Mouse (Mus musculus): ENCODE results near the gene Vmp1. TPM values are rescaled to one million over a fixed set of nuclear protein-coding genes. Genes with fewer than 3 reads are reported as not detected.

Vmp1 gene
- polyA plus RNA-seq, 1 experiment from 2014 or later = 85.4 TPM

DNA sequence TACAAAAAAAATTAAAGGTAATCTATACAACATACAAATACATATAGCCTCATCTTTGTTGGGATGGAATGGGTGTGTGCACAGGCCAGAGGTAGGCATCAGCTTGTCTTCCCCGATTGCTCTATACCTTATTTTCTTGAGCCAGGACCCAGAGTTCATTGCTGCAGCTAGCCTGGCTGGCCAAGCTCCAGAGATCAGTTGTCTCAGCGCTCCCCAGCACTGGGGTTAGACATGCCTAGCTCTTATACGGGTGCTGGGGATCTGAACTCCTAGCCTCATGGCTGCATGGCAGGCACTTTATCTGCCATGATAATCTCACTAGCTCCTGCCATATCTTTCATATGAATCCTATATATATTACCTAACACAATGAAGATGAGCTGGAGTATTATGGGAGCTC, 15.5 kb downstream of the Vmp1 start:
- Histone ChIP-seq H3K4me3 (no peak overlapping the region), H3K9me3 (no peaks in the 10 kb centered on the region), H3K4me2 (replicated peaks) (no peak overlapping the region), H3K27ac (no peak overlapping the region), H3K4me1 (no peaks in the 10 kb centered on the region), H3K36me3 (peaks cover 21% of the 10 kb centered on the region), H3K27me3 (no peaks in the 10 kb centered on the region), H3K9ac (no peak overlapping the region)
- 87% methylated on average over 3 of the region's 3 CpGs for WGBS
- no peak for ATAC-seq (ENCODE audit: low FRiP score, low read depth)

DNA sequence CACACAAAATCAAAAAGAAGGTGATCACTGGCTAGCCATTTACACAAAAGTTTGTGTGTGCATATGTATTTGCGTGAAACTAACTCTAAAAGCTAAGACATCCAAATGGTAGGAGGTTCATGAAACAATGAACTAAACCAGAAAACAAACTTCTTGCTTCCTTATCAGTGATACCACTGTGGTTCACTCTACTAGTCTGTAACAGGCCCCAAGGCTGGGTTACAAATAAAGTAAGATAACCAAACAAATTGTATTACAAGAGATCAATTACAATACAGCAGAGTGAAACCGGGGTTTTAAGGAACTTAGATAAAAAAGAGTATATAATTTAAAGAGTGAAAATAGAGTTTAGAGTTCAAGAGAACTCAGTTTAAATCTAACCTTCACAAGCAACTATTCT, 16.1 kb downstream of the Vmp1 start:
- ATAC-seq (ENCODE audit: low FRiP score, low read depth) = no peak
- WGBS = 91% methylated on average over 2 of the region's 2 CpGs
- Histone ChIP-seq H3K4me1 (no peaks in the 10 kb centered on the region), H3K4me3 (no peak overlapping the region), H3K36me3 (peaks cover 25% of the 10 kb centered on the region), H3K27me3 (no peaks in the 10 kb centered on the region), H3K27ac (no peak overlapping the region), H3K9ac (no peak overlapping the region), H3K4me2 (replicated peaks) (no peak overlapping the region), H3K9me3 (no peaks in the 10 kb centered on the region)

DNA sequence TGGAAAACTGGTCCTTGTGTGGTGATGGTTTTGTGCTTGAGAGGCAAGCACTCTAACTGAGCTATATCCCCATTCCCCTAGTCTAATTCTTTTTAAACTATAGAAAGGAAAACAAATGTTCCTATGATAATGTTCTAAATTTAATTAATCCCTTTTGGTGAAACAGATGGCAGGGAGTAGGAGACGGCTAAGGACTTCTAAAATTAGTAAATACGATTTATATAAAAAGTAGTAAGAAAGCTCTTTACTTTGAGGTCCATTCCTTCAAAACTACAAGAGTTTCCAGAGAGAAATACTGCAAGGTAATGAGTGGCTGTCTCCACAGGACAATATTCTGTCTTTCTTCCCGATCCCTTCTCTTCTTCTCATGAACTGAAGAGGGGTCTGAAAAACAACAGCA, 19.2 kb downstream of the Vmp1 start:
- H3K27me3 ChIP-seq = no peaks in the 10 kb centered on the region
- H3K4me3 ChIP-seq = no peak overlapping the region
- H3K27ac ChIP-seq = no peak overlapping the region
- no peak overlapping the region for H3K9ac ChIP-seq
- peaks cover 46% of the 10 kb centered on the region for H3K36me3 ChIP-seq
- no peaks in the 10 kb centered on the region for H3K9me3 ChIP-seq
- no peak overlapping the region for H3K4me2 ChIP-seq (replicated peaks)
- ATAC-seq (ENCODE audit: low FRiP score, low read depth) = no peak
- no peaks in the 10 kb centered on the region for H3K4me1 ChIP-seq
- WGBS = 91% methylated on average over 3 of the region's 3 CpGs

DNA sequence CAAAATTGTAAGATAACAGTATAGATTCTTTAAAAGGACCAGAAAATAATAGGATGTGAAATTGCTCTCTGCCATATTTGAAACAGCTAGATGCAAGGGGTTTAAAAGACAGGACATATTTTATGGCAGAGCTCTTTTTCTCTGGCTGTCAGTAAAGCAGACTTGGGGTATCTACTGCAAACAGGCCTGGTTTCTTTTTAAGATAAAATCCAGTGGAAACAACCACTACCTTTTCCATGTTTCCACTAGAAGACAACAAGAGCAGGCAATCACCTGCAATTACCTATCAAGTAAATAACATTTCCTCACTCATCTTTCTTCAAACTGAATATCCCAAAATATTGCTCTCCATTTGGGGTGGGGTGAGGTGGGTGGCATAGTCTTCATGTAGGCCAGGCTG, 19.7 kb downstream of the Vmp1 start:
- Histone ChIP-seq H3K27ac (no peak overlapping the region), H3K4me3 (no peak overlapping the region), H3K9ac (no peak overlapping the region), H3K9me3 (no peaks in the 10 kb centered on the region), H3K4me2 (replicated peaks) (no peak overlapping the region), H3K27me3 (no peaks in the 10 kb centered on the region), H3K4me1 (no peaks in the 10 kb centered on the region), H3K36me3 (peaks cover 46% of the 10 kb centered on the region)
- ATAC-seq (ENCODE audit: low FRiP score, low read depth) = no peak

DNA sequence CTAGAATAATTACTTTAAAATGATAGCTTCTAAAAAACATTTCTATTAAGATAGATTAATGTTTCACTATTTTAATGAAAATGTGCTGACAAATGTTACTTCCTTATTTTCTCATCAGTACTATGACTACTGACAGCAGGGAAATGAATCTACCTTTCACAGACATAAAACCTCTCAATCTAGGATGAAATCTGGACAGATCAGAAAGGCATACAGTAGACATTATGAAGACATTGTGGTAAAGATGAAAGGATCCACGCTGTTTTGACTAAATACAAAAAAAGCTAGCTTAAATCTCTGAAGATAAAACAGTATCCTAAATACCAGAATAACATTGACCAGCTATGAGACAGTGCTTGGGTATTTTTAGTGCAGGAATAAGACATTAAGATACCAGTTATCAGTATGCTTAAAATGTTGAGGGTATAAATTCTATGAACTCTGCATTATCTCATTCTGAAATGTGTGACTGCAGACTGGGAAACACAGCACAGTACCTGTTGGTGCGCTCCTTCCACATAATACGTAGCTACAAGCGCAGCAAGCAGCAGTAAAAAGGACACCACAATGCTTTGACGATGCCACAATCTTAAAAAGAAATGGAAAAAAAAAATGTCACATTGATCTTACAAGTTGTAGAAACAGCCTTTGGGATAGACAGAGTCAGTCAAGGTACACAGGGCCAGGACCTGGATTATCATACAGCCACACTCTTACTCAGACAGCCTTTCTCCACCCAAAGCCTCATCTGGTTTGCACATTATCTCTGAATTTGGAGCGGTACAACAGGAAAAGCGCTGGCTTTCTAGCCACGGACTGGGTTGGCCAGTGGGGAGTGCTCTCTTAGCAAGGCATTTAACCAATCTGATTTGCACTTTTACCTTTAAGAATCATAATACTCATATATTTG, 20.4 kb downstream of the Vmp1 start:
- Histone ChIP-seq H3K9me3 (no peaks in the 10 kb centered on the region), H3K4me1 (no peaks in the 10 kb centered on the region), H3K4me3 (no peak overlapping the region), H3K27ac (no peak overlapping the region), H3K4me2 (replicated peaks) (no peak overlapping the region), H3K27me3 (no peaks in the 10 kb centered on the region), H3K36me3 (peaks cover 46% of the 10 kb centered on the region), H3K9ac (no peak overlapping the region)
- WGBS = 92% methylated on average over 8 of the region's 8 CpGs
- ATAC-seq (ENCODE audit: low FRiP score, low read depth) = no peak

DNA sequence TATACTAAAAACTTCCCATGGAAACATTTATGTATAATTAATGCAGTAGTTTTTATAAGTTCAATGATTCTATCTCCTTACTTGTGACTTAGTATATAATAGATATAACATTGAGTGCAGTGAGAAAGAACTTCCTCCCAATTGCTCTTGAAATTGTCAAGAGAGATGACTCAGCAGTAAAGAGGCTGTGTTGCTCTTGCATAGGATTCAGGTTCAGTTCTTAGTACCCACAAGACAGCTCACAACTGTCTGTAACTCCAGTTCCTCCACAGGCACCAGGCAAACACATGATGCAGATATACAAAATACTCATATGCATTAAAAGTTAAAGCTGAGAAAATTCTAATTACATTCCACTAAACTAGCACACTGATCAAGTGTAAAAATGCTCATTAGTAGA, 25.8 kb downstream of the Vmp1 start:
- Histone ChIP-seq H3K36me3 (peaks cover 23% of the 10 kb centered on the region), H3K4me2 (replicated peaks) (no peak overlapping the region), H3K27ac (no peak overlapping the region), H3K27me3 (no peaks in the 10 kb centered on the region), H3K4me1 (no peaks in the 10 kb centered on the region), H3K9ac (no peak overlapping the region), H3K9me3 (no peaks in the 10 kb centered on the region), H3K4me3 (no peak overlapping the region)
- ATAC-seq (ENCODE audit: low FRiP score, low read depth) = no peak

DNA sequence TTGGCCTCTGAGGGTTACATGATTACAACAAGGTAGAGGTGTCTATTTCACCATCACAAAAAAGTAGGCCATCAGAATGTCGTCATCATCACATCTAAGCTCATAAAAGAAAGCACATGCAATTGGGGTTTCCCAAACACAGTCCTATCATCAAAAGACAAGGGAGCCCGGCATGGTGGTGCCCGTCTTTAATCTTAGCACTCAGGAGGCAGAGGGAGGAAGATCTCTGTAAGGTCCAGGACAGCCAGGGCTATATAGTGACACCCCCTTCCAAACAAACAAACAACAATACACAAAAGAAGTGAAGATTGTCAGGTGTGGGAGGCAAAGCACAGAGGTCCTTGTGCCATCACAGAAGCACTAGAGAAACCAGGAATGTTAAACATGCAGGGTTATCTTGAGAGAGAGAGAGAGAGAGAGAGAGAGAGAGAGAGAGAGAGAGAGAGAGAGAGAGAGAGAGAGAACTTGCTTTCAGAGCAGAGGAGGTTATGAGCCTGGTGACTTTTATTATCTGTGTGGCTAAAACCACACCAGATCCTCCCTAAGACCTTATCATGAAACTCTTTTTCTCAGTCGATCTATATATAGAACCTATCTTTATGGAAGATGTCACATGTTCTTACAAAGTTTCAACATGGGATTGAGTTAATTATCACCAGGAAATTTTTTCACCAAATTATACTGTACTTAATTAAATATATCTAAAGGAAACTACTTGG, 26.6 kb downstream of the Vmp1 start:
- ATAC-seq (ENCODE audit: low FRiP score, low read depth) = no peak
- H3K9me3 ChIP-seq = no peaks in the 10 kb centered on the region
- H3K36me3 ChIP-seq = peaks cover 16% of the 10 kb centered on the region
- no peak overlapping the region for H3K9ac ChIP-seq
- no peak overlapping the region for H3K4me3 ChIP-seq
- H3K4me1 ChIP-seq = no peaks in the 10 kb centered on the region
- no peaks in the 10 kb centered on the region for H3K27me3 ChIP-seq
- H3K4me2 ChIP-seq (replicated peaks) = no peak overlapping the region
- 74% methylated on average over 4 of the region's 4 CpGs for whole genome bisulfite sequencing
- no peak overlapping the region for H3K27ac ChIP-seq

DNA sequence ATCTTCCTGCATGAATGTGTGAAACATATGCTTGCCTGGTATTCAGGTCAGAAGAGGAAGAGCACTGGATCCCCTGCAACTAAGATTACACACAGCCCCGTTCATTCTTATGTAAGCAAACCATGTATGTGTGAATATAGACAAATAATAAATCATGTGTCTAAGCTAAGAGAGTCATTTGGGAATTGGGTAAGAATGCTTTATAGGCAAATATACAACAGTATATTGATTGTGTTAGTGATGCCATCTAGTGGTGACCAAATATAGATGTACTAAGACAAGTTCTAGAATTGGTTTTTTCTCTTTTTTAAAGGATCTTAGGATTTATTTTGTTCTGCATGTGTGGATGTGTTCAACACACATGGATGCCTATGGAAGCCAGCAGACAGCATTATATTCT, 28.0 kb downstream of the Vmp1 start:
- no peaks in the 10 kb centered on the region for H3K4me1 ChIP-seq
- no peaks in the 10 kb centered on the region for H3K27me3 ChIP-seq
- no peak overlapping the region for H3K4me2 ChIP-seq (replicated peaks)
- no peak for ATAC-seq (ENCODE audit: low FRiP score, low read depth)
- no peak overlapping the region for H3K4me3 ChIP-seq
- peaks cover 4% of the 10 kb centered on the region for H3K36me3 ChIP-seq
- no peaks in the 10 kb centered on the region for H3K9me3 ChIP-seq
- WGBS = 56% methylated on average over 1 of the region's 1 CpGs
- H3K9ac ChIP-seq = no peak overlapping the region
- H3K27ac ChIP-seq = no peak overlapping the region

DNA sequence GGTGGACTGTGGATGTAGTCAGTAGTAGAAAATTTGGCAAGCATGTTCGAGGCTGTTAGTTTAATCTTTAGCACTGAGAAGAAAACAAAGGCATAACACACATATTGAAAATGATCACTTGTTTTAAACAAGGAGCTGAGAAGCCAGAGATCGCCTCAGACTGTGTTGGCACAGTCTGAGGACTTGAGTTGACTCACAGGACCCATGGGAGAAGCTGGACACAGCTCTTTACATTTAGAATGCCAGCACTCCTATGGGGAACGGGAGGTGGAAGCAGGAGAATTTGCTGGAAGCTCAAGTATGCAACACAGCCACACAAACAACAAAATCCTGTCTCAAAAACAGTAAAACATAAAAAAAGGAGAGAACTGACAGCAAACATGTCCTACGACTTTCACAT, 29.5 kb downstream of the Vmp1 start:
- Histone ChIP-seq H3K9me3 (no peaks in the 10 kb centered on the region), H3K9ac (no peak overlapping the region), H3K36me3 (no peaks in the 10 kb centered on the region; the same call in none of the 2 replicates), H3K4me1 (no peaks in the 10 kb centered on the region), H3K27me3 (no peaks in the 10 kb centered on the region), H3K27ac (no peak overlapping the region), H3K4me2 (replicated peaks) (no peak overlapping the region), H3K4me3 (no peak overlapping the region)
- 83% methylated on average over 4 of the region's 4 CpGs for WGBS
- no peak for ATAC-seq (ENCODE audit: low FRiP score, low read depth)

DNA sequence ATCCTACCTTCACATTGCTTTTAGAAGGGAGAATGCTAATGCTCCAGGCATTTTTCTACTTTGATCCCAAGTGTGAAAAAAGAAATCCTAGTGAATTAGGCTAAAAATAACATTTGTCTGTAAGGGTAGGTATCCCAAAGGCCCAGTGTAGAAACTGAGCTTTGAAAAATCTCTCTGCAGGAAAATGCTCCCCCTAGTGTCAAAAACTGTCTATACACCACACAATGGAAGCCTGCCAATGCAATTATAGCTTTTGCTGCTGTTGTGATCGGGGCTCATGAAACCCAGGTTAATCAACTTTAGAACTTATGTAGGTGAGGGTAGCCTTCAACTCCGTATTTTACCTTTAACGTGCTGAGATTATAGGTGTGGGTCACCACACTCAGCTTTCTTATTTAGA, 30.2 kb downstream of the Vmp1 start:
- H3K9ac ChIP-seq = no peak overlapping the region
- WGBS = 39% methylated on average over 3 of the region's 3 CpGs
- ATAC-seq (ENCODE audit: low FRiP score, low read depth) = no peak
- H3K36me3 ChIP-seq = peaks cover 3% of the 10 kb centered on the region
- H3K27ac ChIP-seq = no peak overlapping the region
- no peaks in the 10 kb centered on the region for H3K9me3 ChIP-seq
- H3K27me3 ChIP-seq = no peaks in the 10 kb centered on the region
- no peak overlapping the region for H3K4me2 ChIP-seq (replicated peaks)
- H3K4me1 ChIP-seq = no peaks in the 10 kb centered on the region
- H3K4me3 ChIP-seq = no peak overlapping the region

DNA sequence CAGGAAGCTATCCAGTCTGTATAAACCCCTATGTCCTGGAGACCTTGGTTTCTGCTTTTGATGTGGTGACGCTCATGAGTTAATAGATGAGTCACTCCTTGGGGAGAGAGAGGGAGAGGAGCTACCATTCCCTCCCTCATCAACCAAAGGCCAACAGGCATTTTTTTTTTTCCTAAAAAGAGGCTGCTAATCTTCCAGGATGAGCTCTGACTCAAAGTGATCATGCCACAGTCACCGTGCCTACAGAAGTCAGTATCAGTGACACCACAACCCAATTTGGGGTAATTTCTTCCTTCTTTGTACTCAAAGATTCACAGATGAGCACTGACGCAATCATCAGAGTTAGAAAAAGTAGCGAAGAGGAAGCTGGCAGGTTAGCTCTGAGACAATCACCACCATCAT, 31.1 kb downstream of the Vmp1 start:
- Histone ChIP-seq H3K36me3 (peaks cover 3% of the 10 kb centered on the region; the same call in 1 of the 2 replicates), H3K4me3 (no peak overlapping the region), H3K4me2 (replicated peaks) (no peak overlapping the region), H3K4me1 (no peaks in the 10 kb centered on the region), H3K27me3 (no peaks in the 10 kb centered on the region), H3K9me3 (no peaks in the 10 kb centered on the region), H3K27ac (no peak overlapping the region), H3K9ac (no peak overlapping the region)
- ATAC-seq (ENCODE audit: low FRiP score, low read depth) = no peak
- 88% methylated on average over 4 of the region's 4 CpGs for whole genome bisulfite sequencing

DNA sequence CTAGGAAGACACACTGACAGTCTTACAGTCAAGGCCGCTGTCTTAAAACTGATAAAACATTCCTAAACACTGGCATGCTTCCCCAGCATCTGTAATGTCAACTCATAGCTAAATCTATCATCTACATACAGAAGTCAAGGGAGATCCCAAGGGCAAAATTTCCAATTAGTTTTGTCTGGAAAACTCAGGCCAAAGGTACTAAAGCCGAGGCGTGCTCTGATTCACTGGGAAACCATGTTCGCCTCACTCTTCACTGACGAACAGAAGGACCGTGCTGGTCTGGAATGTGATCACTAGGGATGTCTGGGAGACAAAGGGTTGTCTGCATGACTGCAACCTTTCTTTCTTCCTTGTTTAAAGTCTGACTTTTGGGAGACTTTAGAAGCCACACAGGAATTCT, 33.0 kb downstream of the Vmp1 start:
- Histone ChIP-seq H3K4me2 (replicated peaks) (no peak overlapping the region), H3K9me3 (no peaks in the 10 kb centered on the region), H3K4me3 (no peak overlapping the region), H3K36me3 (peaks cover 3% of the 10 kb centered on the region; the same call in 1 of the 2 replicates), H3K9ac (no peak overlapping the region), H3K4me1 (peaks cover 9% of the 10 kb centered on the region; the same call in 1 of the 2 replicates), H3K27ac (no peak overlapping the region), H3K27me3 (no peaks in the 10 kb centered on the region)
- 77% methylated on average over 6 of the region's 6 CpGs for WGBS
- ATAC-seq (ENCODE audit: low FRiP score, low read depth) = no peak

All from limb, embryonic 13.5 days (tissue).